Mouse (Mus musculus) hindbrain, embryonic 13.5 days (tissue): ENCODE measurements around the gene Selenos. TPM values are rescaled to one million over a fixed set of nuclear protein-coding genes. Genes with fewer than 3 reads are reported as not detected.

Experiments
- ATAC-seq: fragments of 200-750 bp; cut with Nextera tagmentation; 2 replicates; pipeline ENCODE4 v1.8.0; 2017; ENCODE audit warnings: moderate TSS enrichment; ENCODE audit not compliant: low FRiP score
- H3K27ac ChIP-seq: fragments of 300-500 bp; sonication (generic); 2 replicates; pipeline ENCODE4 v1.5.1; 2015; ENCODE audit warnings: inconsistent platforms, mild to moderate bottlenecking, moderate library complexity
- H3K27me3 ChIP-seq: fragments of 300-500 bp; sonication (generic); 2 replicates; pipeline ENCODE4 v1.6.1; 2015; ENCODE audit warnings: mild to moderate bottlenecking, inconsistent platforms
- H3K36me3 ChIP-seq: fragments of 300-500 bp; sonication (generic); 2 replicates; pipeline ENCODE4 v1.6.1; 2015; ENCODE audit warnings: mild to moderate bottlenecking, inconsistent platforms
- H3K4me1 ChIP-seq: fragments of 300-500 bp; sonication (generic); replicated peaks from 2 replicates; pipeline ENCODE4 v1.6.1; 2015; ENCODE audit warnings: inconsistent platforms
- H3K4me2 ChIP-seq: fragments of 300-500 bp; sonication (generic); 2 replicates; pipeline ENCODE4 v1.6.1; 2015; ENCODE audit warnings: inconsistent platforms, mild to moderate bottlenecking, moderate library complexity
- H3K4me3 ChIP-seq: fragments of 300-500 bp; sonication (generic); 2 replicates; pipeline ENCODE4 v1.5.1; 2015; ENCODE audit warnings: mild to moderate bottlenecking, inconsistent platforms
- H3K9ac ChIP-seq: fragments of 300-500 bp; sonication (generic); 2 replicates; pipeline ENCODE4 v1.6.1; 2015; ENCODE audit warnings: mild to moderate bottlenecking, inconsistent platforms
- H3K9me3 ChIP-seq: fragments of 300-500 bp; sonication (generic); 2 replicates; pipeline ENCODE4 v1.6.1; 2016; ENCODE audit warnings: inconsistent platforms
- WGBS: fragments of 180-500 bp; shearing (Covaris S2); methylation state at CpG from one replicate; pipeline ENCODE4 v1.1.7; 2015; 5-methylcytosine and 5-hydroxymethylcytosine counted together
- polyA plus RNA-seq: library from polyadenylated mRNA; unstranded; fragments of >200 nt; fragmentation: Nextera tagmentation; extraction: Ambion mirVana; gene quantifications from 2 replicates; pipeline ENCODE4 v1.2.1, GENCODE M21; 2015

Selenos gene
- polyA plus RNA-seq: 84.5 and 87.0 TPM in 2 replicates

DNA sequence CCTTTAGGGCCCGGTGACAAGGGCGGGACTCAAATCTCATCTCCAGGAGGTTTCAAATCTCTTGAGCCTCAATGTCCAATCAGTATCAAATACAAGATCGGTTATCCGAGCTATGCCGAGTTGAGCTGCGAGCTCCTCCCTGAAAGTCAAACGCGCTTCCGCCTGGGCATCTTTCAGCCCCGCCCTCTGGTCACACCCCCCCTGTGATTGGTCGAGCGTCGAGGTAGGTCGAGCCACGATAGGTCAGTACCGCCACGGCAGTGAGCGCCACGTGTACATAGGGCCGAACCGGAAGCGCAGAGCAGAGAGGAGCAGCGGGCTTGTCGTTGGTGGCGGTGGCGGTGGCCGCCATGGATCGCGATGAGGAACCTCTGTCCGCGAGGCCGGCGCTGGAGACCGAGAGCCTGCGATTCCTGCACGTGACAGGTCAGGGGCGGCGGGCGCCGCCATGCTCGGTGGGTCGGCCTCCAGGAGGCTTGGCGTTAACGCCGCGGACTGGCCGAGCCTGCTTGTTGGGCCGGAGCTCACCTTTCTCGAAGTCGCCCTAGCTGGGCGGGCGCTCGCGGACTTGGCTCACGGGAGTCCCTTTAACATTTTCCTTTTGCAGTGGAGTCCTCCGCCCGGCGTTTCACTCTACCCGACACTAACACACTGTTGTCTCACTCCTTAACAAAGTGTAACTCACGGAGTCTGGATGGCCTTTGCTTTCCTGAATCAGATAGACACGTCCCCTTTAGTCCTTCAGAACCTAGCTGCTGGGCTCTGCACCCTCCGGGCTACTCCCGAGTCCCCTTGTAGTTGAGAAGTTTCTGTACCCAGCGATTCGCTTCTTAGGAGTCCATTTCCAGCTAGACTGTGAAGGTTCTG lies at the start of gene Selenos:
Gene Selenos, plus strand, starts transcription at position 286 of the 867 bp plus-strand sequence.
- Histone ChIP-seq H3K4me1 (peaks cover 37% of the 10 kb centered on the region), H3K27ac (peak within 1 kb of the TSS; percentile 82), H3K36me3 (peaks cover 45% of the 10 kb centered on the region), H3K9me3 (no peaks in the 10 kb centered on the region), H3K4me2 (peak within 1 kb of the TSS; percentile 90), H3K27me3 (no peaks in the 10 kb centered on the region), H3K9ac (peak within 1 kb of the TSS; percentile 82), H3K4me3 (peak within 1 kb of the TSS; percentile 83)
- under 1% methylated on average over 65 of the region's 65 CpGs for WGBS
- ATAC-seq: peak; percentile 100

GRCm38 (mm10) chr7:66036809-66037208 lies 42.6 kb upstream of the Selenos start:
- no peaks in the 10 kb centered on the region for H3K9me3 ChIP-seq
- no peak overlapping the region for H3K27ac ChIP-seq
- no peak for ATAC-seq
- WGBS: 72% methylated on average over 8 of the region's 8 CpGs
- no peaks in the 10 kb centered on the region for H3K27me3 ChIP-seq
- H3K4me3 ChIP-seq: no peak overlapping the region
- H3K9ac ChIP-seq: no peak overlapping the region
- H3K36me3 ChIP-seq: no peaks in the 10 kb centered on the region
- H3K4me1 ChIP-seq: peaks cover 17% of the 10 kb centered on the region
- H3K4me2 ChIP-seq: no peak overlapping the region

DNA sequence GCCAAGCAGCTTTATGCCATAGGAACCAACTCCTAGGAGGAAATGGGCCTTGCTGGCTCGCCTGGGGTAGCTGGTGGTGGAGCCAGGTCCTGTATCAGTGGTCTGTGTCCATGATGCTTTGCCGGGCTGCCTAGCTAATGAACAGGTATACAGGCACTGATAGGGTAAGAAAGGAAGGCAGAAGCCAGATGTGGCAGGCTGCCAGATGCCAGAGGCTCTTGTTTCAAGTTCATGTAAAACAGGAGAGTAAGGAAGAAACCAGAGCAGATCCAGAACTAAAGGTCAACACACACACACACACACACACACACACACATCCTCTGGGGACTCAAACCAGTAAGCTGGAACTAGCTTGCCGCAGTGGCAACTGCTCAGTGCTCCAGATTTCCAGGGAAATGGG lies 41.2 kb upstream of the Selenos start:
- peaks cover 23% of the 10 kb centered on the region for H3K4me1 ChIP-seq
- H3K9ac ChIP-seq: no peak overlapping the region
- no peak overlapping the region for H3K4me3 ChIP-seq
- no peaks in the 10 kb centered on the region for H3K9me3 ChIP-seq
- ATAC-seq: no peak
- H3K4me2 ChIP-seq: no peak overlapping the region
- 68% methylated on average over 3 of the region's 3 CpGs for WGBS
- no peak overlapping the region for H3K27ac ChIP-seq
- H3K27me3 ChIP-seq: no peaks in the 10 kb centered on the region
- no peaks in the 10 kb centered on the region for H3K36me3 ChIP-seq

DNA sequence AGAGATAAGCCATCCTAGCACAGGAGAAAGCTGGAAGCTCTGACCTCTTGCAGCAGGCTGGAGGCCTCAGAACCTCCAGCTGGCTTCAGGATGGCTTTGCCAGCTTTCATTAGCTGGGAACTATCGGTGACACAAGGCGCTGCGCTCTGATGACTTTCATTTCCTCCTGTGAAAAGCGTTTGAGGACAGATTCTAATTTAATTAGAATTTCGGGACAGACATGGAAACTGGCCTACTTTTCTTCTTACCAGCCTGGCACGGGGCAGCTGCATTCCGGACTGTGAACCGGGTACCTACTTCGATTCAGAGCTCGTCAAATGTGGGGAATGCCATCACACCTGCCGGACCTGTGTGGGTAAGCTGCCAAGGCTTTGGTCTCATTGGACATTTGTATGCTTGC lies 40.7 kb upstream of the Selenos start:
- no peak overlapping the region for H3K9ac ChIP-seq
- H3K27me3 ChIP-seq: no peaks in the 10 kb centered on the region
- no peak overlapping the region for H3K27ac ChIP-seq
- no peak overlapping the region for H3K4me2 ChIP-seq
- WGBS: 80% methylated on average over 11 of the region's 11 CpGs
- H3K4me3 ChIP-seq: no peak overlapping the region
- H3K4me1 ChIP-seq: peaks cover 27% of the 10 kb centered on the region
- no peaks in the 10 kb centered on the region for H3K36me3 ChIP-seq
- no peak for ATAC-seq
- H3K9me3 ChIP-seq: no peaks in the 10 kb centered on the region

- Histone ChIP-seq H3K36me3 (no peaks in the 10 kb centered on the region), H3K27ac (no peak overlapping the region), H3K27me3 (no peaks in the 10 kb centered on the region), H3K4me1 (peaks cover 42% of the 10 kb centered on the region), H3K9ac (no peak overlapping the region), H3K4me2 (no peak overlapping the region), H3K9me3 (no peaks in the 10 kb centered on the region), H3K4me3 (no peak overlapping the region)
- WGBS: 74% methylated on average over 18 of the region's 18 CpGs
- ATAC-seq: no peak
Observed at GRCm38 (mm10) chr7:66040026-66040814, 39.2 kb upstream of the Selenos start.

- no peak within 1 kb of the TSS for H3K4me3 ChIP-seq
- H3K4me2 ChIP-seq: no peak within 1 kb of the TSS
- H3K27ac ChIP-seq: peak within 1 kb of the TSS; percentile 61
- peak; percentile 60 for ATAC-seq
- H3K9me3 ChIP-seq: no peaks in the 10 kb centered on the region
- H3K9ac ChIP-seq: no peak within 1 kb of the TSS
- H3K36me3 ChIP-seq: no peaks in the 10 kb centered on the region
- H3K27me3 ChIP-seq: peaks cover 3% of the 10 kb centered on the region; the same call in 1 of the 2 replicates
- H3K4me1 ChIP-seq: peaks cover 55% of the 10 kb centered on the region
- 64% methylated on average over 10 of the region's 10 CpGs for WGBS
Observed at GRCm38 (mm10) chr7:66043552-66044459, 35.6 kb upstream of the Selenos start, which contains the start of gene Gm45213. Gm45213 (plus strand) TSS chr7:66043602.

GRCm38 (mm10) chr7:66044617-66045016 lies 34.8 kb upstream of the Selenos start:
- peak overlapping the region; percentile 61 for H3K27ac ChIP-seq
- peaks cover 51% of the 10 kb centered on the region for H3K4me1 ChIP-seq
- H3K9me3 ChIP-seq: no peaks in the 10 kb centered on the region
- no peak overlapping the region for H3K4me2 ChIP-seq
- no peak overlapping the region for H3K4me3 ChIP-seq
- WGBS: 17% methylated on average over 9 of the region's 9 CpGs
- no peaks in the 10 kb centered on the region for H3K36me3 ChIP-seq
- ATAC-seq: no peak
- peaks cover 3% of the 10 kb centered on the region; the same call in 1 of the 2 replicates for H3K27me3 ChIP-seq
- 0 out of 2 replicates have a peak overlapping the region, but pooled peaks have one; percentile 6 for H3K9ac ChIP-seq

- WGBS: 63% methylated on average over 17 of the region's 17 CpGs
- Histone ChIP-seq H3K9ac (no peak overlapping the region), H3K4me1 (peaks cover 51% of the 10 kb centered on the region), H3K27me3 (peaks cover 3% of the 10 kb centered on the region; the same call in 1 of the 2 replicates), H3K4me2 (no peak overlapping the region), H3K4me3 (no peak overlapping the region), H3K36me3 (no peaks in the 10 kb centered on the region), H3K9me3 (no peaks in the 10 kb centered on the region), H3K27ac (no peak overlapping the region)
- no peak for ATAC-seq
Observed at GRCm38 (mm10) chr7:66046921-66047918, 32.2 kb upstream of the Selenos start.

DNA sequence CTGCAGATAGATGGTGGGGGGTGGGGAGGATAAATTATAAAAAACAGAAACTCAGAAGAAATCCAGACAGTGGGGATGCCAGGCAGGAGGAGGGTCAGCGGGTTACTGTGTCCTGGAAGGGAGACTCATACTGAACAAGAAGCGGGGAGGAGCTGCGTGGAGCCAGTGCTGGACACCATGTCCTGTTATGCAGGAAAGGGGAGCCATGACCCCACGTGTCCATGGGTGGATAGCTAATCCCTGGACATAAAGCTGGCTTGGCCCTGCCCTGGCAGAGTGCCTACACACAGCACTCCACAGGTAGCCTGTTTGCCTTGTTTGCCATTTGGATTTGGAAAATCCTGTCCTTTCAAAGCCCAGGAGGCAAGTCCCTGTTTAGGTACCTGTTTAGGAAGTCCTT lies 31.5 kb upstream of the Selenos start:
- no peak overlapping the region for H3K9ac ChIP-seq
- peaks cover 48% of the 10 kb centered on the region for H3K4me1 ChIP-seq
- 73% methylated on average over 4 of the region's 4 CpGs for WGBS
- H3K4me2 ChIP-seq: no peak overlapping the region
- H3K36me3 ChIP-seq: no peaks in the 10 kb centered on the region
- no peaks in the 10 kb centered on the region for H3K9me3 ChIP-seq
- no peak for ATAC-seq
- no peak overlapping the region for H3K4me3 ChIP-seq
- H3K27ac ChIP-seq: no peak overlapping the region
- H3K27me3 ChIP-seq: peaks cover 3% of the 10 kb centered on the region; the same call in 1 of the 2 replicates

DNA sequence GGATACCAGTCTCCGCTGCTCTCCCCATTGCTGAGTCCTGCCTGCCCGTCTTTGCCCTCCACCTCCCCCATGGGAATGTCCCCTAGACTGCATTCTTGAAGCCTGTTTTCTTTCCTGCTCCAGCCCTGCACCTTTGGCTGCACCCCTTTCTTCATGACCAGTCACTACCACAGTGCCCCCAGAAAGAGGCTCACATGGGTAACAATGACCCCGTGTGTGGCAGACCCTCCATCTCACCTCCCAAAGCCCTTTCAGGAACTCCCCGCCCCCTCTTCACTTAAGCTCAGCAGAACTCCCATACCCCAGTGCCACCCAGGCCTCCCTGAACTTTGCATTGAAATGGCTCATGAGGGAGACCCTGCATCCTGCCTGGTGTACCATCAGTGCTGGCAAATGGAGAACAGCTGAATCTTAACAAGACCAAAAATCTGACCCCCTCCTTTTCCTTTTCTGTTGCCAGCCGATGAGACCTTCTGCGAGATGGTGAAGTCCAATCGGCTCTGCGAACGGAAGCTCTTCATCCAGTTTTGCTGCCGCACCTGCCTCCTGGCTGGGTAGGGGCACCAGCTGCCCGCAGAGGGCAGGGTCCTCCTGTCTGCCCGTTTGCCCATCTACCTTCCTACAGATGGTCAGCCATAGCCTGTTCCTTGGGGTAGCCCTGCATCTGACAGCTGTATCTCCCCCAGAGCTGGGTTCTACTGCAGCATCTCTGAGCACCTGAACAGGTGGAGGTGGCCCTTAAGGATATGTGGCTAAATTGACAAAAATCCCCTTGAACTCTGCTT lies 30.8 kb upstream of the Selenos start:
- no peak overlapping the region for H3K4me2 ChIP-seq
- no peak overlapping the region for H3K9ac ChIP-seq
- peaks cover 42% of the 10 kb centered on the region for H3K4me1 ChIP-seq
- ATAC-seq: no peak
- 87% methylated on average over 12 of the region's 12 CpGs for WGBS
- peaks cover 3% of the 10 kb centered on the region; the same call in 1 of the 2 replicates for H3K27me3 ChIP-seq
- H3K27ac ChIP-seq: no peak overlapping the region
- H3K9me3 ChIP-seq: no peaks in the 10 kb centered on the region
- H3K36me3 ChIP-seq: no peaks in the 10 kb centered on the region
- no peak overlapping the region for H3K4me3 ChIP-seq
